ENCODE assay signal across 9 mouse cellular contexts in genomic region chr15:99703104-99703503, GRCm38 (mm10). TPM values are rescaled to one million over a fixed set of nuclear protein-coding genes. Genes with fewer than 3 reads are reported as not detected.
DNase-seq lines count a peak whose midpoint lies in the region; ATAC-seq and TF ChIP-seq lines count a peak whose summit lies in the region.
"Had no signal": no experiment of that assay in that cellular context is flagged by ENCODE, and none has a peak within 500 bp of the region (broad histone marks: within the 10 kb centered on the region; RNA-seq: fewer than 3 reads in every experiment).

No protein-coding gene starts in this region.

- no peak for ATAC-seq in lung, postnatal 0 days
- ATAC-seq in limb, embryonic 12.5 days (ENCODE audit: insufficient number of reproducible peaks, insufficient read depth, low FRiP score, low TSS enrichment, low read depth), result no peak
- no peak for ATAC-seq in stomach, embryonic 14.5 days (ENCODE audit: insufficient number of reproducible peaks, insufficient read depth, low FRiP score, low read depth)

- WGBS in lung, postnatal 0 days, result 64% methylated on average over 9 of the region's 9 CpGs
- WGBS in limb, embryonic 12.5 days, result 63% methylated on average over 9 of the region's 9 CpGs
- WGBS in stomach, embryonic 14.5 days, result 58% methylated on average over 9 of the region's 9 CpGs

- no peaks in the 10 kb centered on the region for H3K9me3 ChIP-seq in lung, postnatal 0 days (ENCODE audit: low read length)
- no peaks in the 10 kb centered on the region for H3K9me3 ChIP-seq in limb, embryonic 12.5 days
- H3K9me3 ChIP-seq in stomach, embryonic 14.5 days (ENCODE audit: control insufficient read depth, low read depth, low read length), result no peaks in the 10 kb centered on the region

- no peaks in the 10 kb centered on the region for H3K27me3 ChIP-seq in lung, postnatal 0 days (replicated peaks; ENCODE audit: insufficient read depth, low read length)
- peaks cover 10% of the 10 kb centered on the region for H3K27me3 ChIP-seq in limb, embryonic 12.5 days
- no peaks in the 10 kb centered on the region for H3K27me3 ChIP-seq in stomach, embryonic 14.5 days (ENCODE audit: control insufficient read depth, insufficient read depth, low read length)

- H3K4me3 ChIP-seq in lung, postnatal 0 days (ENCODE audit: low read depth, low read length), result no peak overlapping the region
- peak overlapping the region; percentile 75 for H3K4me3 ChIP-seq in limb, embryonic 12.5 days (replicated peaks)
- H3K4me3 ChIP-seq in stomach, embryonic 14.5 days (ENCODE audit: low read depth, low read length), result peak overlapping the region; percentile 74

- H3K4me2 ChIP-seq in lung, postnatal 0 days (replicated peaks; ENCODE audit: low read depth, low read length), result peak overlapping the region; percentile 58; the same call in 1 of the 2 replicates
- peak overlapping the region; percentile 83 for H3K4me2 ChIP-seq in limb, embryonic 12.5 days
- peak overlapping the region; percentile 59 for H3K4me2 ChIP-seq in stomach, embryonic 14.5 days (replicated peaks; ENCODE audit: low read depth, low read length)

- H3K27ac ChIP-seq in lung, postnatal 0 days (ENCODE audit: low read length), result 0 out of 2 replicates have a peak overlapping the region, but pooled peaks have one; percentile 98
- H3K27ac ChIP-seq in limb, embryonic 12.5 days, result peak overlapping the region; percentile 97; the same call in 1 of the 2 replicates
- peak overlapping the region; percentile 94; the same call in 1 of the 2 replicates for H3K27ac ChIP-seq in stomach, embryonic 14.5 days (ENCODE audit: low read length)

- DNase-seq in adrenal gland, adult (ENCODE audit: inconsistent age in 2 of 2, low spot score in 1 of 2), result peak; percentile 51 to 77
- no peak for DNase-seq in adrenal gland, adult 8-10 months
- DNase-seq in lung, postnatal 0 days (ENCODE audit: low spot score), result no peak
- no peak for DNase-seq in lung, postnatal 36 days
- no peak for DNase-seq in thymus, adult 18-20 months
- no peak for DNase-seq in ovary, postnatal 10 days (ENCODE audit: low spot score)
- DNase-seq: cerebellum, adult 11 months had no signal

- peaks cover 8% of the 10 kb centered on the region for H3K36me3 ChIP-seq in lung, postnatal 0 days (ENCODE audit: insufficient read depth, low read length)
- peaks cover 42% of the 10 kb centered on the region for H3K36me3 ChIP-seq in limb, embryonic 12.5 days
- H3K36me3 ChIP-seq in stomach, embryonic 14.5 days (ENCODE audit: control insufficient read depth, insufficient read depth, low read length), result peaks cover 26% of the 10 kb centered on the region

- no peak for TF ChIP-seq CTCF in lung, postnatal 0 days (IDR thresholded peaks at IDR 0.05)

- H3K4me1 ChIP-seq in lung, postnatal 0 days (ENCODE audit: insufficient read depth, low read depth, low read length), result peaks cover 3% of the 10 kb centered on the region; the same call in 1 of the 2 replicates
- H3K4me1 ChIP-seq in limb, embryonic 12.5 days (replicated peaks), result peaks cover 27% of the 10 kb centered on the region
- H3K4me1 ChIP-seq in stomach, embryonic 14.5 days (ENCODE audit: control insufficient read depth, insufficient read depth, low read length), result peaks cover 17% of the 10 kb centered on the region; the same call in 1 of the 2 replicates

- 0 out of 2 replicates have a peak overlapping the region, but pooled peaks have one; percentile 92 for H3K9ac ChIP-seq in lung, postnatal 0 days (replicated peaks; ENCODE audit: low read depth)
- peak overlapping the region; percentile 97 for H3K9ac ChIP-seq in limb, embryonic 12.5 days (replicated peaks)
- peak overlapping the region; percentile 82; the same call in 1 of the 2 replicates for H3K9ac ChIP-seq in stomach, embryonic 14.5 days (replicated peaks; ENCODE audit: low read depth, low read length)

- TF ChIP-seq EP300 in lung, postnatal 0 days (IDR thresholded peaks at IDR 0.05), result no peak

RNA-seq across cellular contexts. Expression of gene Smarcd1, which starts 1.2 kb away (rescaled TPM):
- 10 to 100 TPM; 45.2 to 90.5 (median 62.8) TPM for total RNA-seq in adrenal gland, adult 8-10 months (2022)
- 19.7 and 20.4 TPM in 2 replicates for polyA plus RNA-seq in lung, postnatal 0 days (2015; fragmentation: Nextera tagmentation; extraction: Ambion mirVana)
- polyA plus RNA-seq in limb, embryonic 12.5 days (2016; fragmentation: Nextera tagmentation; extraction: Ambion mirVana), result 71.3 and 74.9 TPM in 2 replicates
- polyA plus RNA-seq in stomach, embryonic 14.5 days (2014; fragmentation: Nextera tagmentation; extraction: Ambion mirVana), result 37.8 and 40.1 TPM in 2 replicates

RNA-seq across cellular contexts. Expression of gene Gm17349, which starts 2.2 kb away (rescaled TPM):
- 10 to 100 TPM; 30.4 to 55.2 (median 34.8) TPM for total RNA-seq in adrenal gland, adult 8-10 months (2022)
- 3.2 TPM in 1 of 2 replicates, not detected in the other for polyA plus RNA-seq in lung, postnatal 0 days (2015; fragmentation: Nextera tagmentation; extraction: Ambion mirVana)
- not detected in 2 replicates for polyA plus RNA-seq in limb, embryonic 12.5 days (2016; fragmentation: Nextera tagmentation; extraction: Ambion mirVana)
- not detected in 2 replicates for polyA plus RNA-seq in stomach, embryonic 14.5 days (2014; fragmentation: Nextera tagmentation; extraction: Ambion mirVana)

RNA-seq across cellular contexts. Expression of gene Gpd1, which starts 14.2 kb away (rescaled TPM):
- total RNA-seq in adrenal gland, adult 8-10 months (2022), result 100 to 1,000 TPM; 189 to 666 (median 461) TPM
- polyA plus RNA-seq in lung, postnatal 0 days (2015; fragmentation: Nextera tagmentation; extraction: Ambion mirVana), result 10.0 and 13.2 TPM in 2 replicates
- 0.51 and 0.58 TPM in 2 replicates for polyA plus RNA-seq in limb, embryonic 12.5 days (2016; fragmentation: Nextera tagmentation; extraction: Ambion mirVana)
- polyA plus RNA-seq in stomach, embryonic 14.5 days (2014; fragmentation: Nextera tagmentation; extraction: Ambion mirVana), result 0.20 and 0.21 TPM in 2 replicates

RNA-seq across cellular contexts. Expression of gene Cox14, which starts 22.3 kb away (rescaled TPM):
- total RNA-seq in adrenal gland, adult 8-10 months (2022), result 100 to 1,000 TPM; 200 to 304 (median 253) TPM
- polyA plus RNA-seq in lung, postnatal 0 days (2015; fragmentation: Nextera tagmentation; extraction: Ambion mirVana), result 197 and 206 TPM in 2 replicates
- polyA plus RNA-seq in limb, embryonic 12.5 days (2016; fragmentation: Nextera tagmentation; extraction: Ambion mirVana), result 145 and 146 TPM in 2 replicates
- polyA plus RNA-seq in stomach, embryonic 14.5 days (2014; fragmentation: Nextera tagmentation; extraction: Ambion mirVana), result 181 and 193 TPM in 2 replicates

RNA-seq across cellular contexts. Expression of gene Asic1, which starts 32.9 kb away (rescaled TPM):
- total RNA-seq in adrenal gland, adult 8-10 months (2022), result 1 to 10 TPM; 1.4 to 2.5 (median 1.8) TPM
- 1.3 TPM in 2 replicates for polyA plus RNA-seq in lung, postnatal 0 days (2015; fragmentation: Nextera tagmentation; extraction: Ambion mirVana)
- polyA plus RNA-seq in limb, embryonic 12.5 days (2016; fragmentation: Nextera tagmentation; extraction: Ambion mirVana), result 1.6 TPM in 2 replicates
- polyA plus RNA-seq in stomach, embryonic 14.5 days (2014; fragmentation: Nextera tagmentation; extraction: Ambion mirVana), result 1.5 and 1.8 TPM in 2 replicates

Comparison
In these comparisons a context has a peak if more than half of its experiments do, and no peak if none do; other contexts are left out.
1. DNase-seq: peak in adrenal gland, adult (2 of 2); none in adrenal gland, adult 8-10 months (single experiment), lung, postnatal 0 days (single experiment), lung, postnatal 36 days (single experiment), thymus, adult 18-20 months (0 of 2) and ovary, postnatal 10 days (single experiment).
2. Peak in every context shown above with its lines, with median percentiles within 50 percentile points of each other: H3K27ac ChIP-seq, H3K4me2 ChIP-seq and H3K9ac ChIP-seq.